Mouse (Mus musculus) adrenal gland, postnatal 0 days (tissue): Measurements from ENCODE around the gene Exosc2. TPM values are rescaled to one million over a fixed set of nuclear protein-coding genes. Genes with fewer than 3 reads are reported as not detected.

Experiments
- polyA plus RNA-seq: library from polyadenylated mRNA; unstranded; fragments of >200 nt; fragmentation: Nextera tagmentation; extraction: Ambion mirVana; gene quantifications from 2 replicates; pipeline ENCODE4 v1.2.1, GENCODE M21; 2015

Exosc2 gene
- polyA plus RNA-seq = 25.3 and 31.0 TPM in 2 replicates

DNA sequence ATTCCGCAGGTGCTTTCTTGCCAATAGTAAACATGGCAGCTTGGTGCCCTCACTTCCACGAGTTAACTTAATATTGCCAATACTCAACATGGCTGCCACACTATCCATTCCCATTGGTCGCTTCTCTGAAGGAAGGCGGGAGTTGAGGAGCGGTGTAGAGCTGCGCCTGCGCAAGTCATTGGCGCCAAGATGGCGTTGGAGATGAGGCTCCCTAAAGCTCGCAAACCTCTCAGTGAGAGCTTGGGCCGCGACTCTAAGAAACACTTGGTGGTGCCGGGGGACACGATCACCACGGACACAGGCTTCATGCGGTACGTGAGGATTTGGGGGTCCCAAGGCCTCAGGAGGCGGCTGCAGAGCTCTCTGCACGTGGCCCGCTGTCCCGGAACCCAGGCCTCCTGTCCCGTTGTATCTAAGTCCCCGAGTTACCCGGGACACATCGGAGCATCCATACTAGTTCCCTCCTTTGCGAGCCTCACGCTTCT is at the start of gene Exosc2:
Exosc2 (plus strand) TSS at position 165 of the 485 bp plus-strand sequence.

GRCm38 (mm10) chr2:31639901-31640608 is 30.5 kb upstream of the Exosc2 start, which contains the start of gene Prdm12:
Gene Prdm12, plus strand, starts transcription at chr2:31640037.

DNA sequence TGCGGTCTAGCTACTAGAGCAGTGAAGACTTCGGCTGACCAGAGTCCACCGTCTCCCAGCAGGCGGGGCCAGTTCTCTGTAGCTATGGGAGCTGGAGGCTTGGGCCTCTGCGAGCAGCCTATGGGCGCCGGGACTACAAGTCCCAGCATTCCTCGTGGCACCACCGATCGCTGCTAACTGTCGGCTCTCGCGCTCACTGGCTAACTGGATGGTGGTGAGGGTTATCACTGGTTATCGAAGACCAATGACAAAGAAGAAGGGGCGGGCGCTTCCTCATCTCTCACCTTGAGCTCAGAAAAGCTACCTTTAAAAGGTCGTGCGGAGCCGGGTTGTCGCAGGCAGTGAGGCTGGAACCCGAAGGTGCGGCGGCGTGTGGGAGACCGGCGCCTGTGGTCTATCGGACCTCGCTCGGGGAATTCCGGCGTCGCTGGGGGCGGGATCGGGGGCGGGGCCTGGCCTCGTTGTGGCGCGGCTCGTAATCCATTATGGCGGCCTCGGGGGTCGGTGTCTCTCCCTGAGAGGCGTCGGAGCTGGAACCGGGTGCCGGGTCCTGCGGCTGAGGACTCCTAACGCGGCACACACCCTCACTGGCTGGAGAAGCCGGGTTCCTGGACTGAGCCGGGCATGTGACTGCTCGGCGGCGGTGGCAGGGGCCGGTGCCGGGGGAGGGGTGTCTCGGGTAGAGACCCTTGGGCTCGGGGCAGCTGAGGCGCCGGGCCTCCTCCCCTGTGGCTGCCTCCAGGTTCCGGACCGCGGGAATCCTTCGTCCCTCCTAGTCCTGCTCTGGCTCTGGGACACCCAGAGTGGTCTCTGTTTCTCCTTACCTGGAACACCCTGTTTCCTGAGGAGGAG is 17.8 kb downstream of the Exosc2 start, which contains the start of gene Abl1:
Abl1 (plus strand) TSS at position 303 of the 852 bp plus-strand sequence.

Other genes starting within 250 kb of the Exosc2 start
- 26.3 and 47.0 TPM in 2 replicates for gene Ass1, start 200.5 kb upstream of the Exosc2 start, polyA plus RNA-seq
- gene Fubp3, start 98.1 kb upstream of the Exosc2 start, polyA plus RNA-seq = 42.0 and 71.5 TPM in 2 replicates
- not detected in 2 replicates for gene Prdm12, start 30.7 kb upstream of the Exosc2 start, polyA plus RNA-seq
- 15.5 and 17.7 TPM in 2 replicates for gene Abl1, start 17.7 kb downstream of the Exosc2 start, polyA plus RNA-seq
- gene Qrfp, start 139.9 kb downstream of the Exosc2 start, polyA plus RNA-seq = 0.06 and 0.13 TPM in 2 replicates
- 0.23 and 0.52 TPM in 2 replicates for gene Fibcd1, start 175.3 kb downstream of the Exosc2 start, polyA plus RNA-seq
- 0.71 and 2.0 TPM in 2 replicates for gene Lamc3, start 216.6 kb downstream of the Exosc2 start, polyA plus RNA-seq